ENCODE assay signal across 8 mouse cellular contexts in genomic region chr12:4906476-4906875, GRCm38 (mm10). TPM values are rescaled to one million over a fixed set of nuclear protein-coding genes. Genes with fewer than 3 reads are reported as not detected.
DNase-seq lines count a peak whose midpoint lies in the region; ATAC-seq and TF ChIP-seq lines count a peak whose summit lies in the region.

No protein-coding gene starts in this region.

- H3K4me2 ChIP-seq in forebrain, embryonic 13.5 days, result peak overlapping the region; percentile 78
- peak overlapping the region; percentile 82 for H3K4me2 ChIP-seq in liver, embryonic 13.5 days

- no peak for TF ChIP-seq CTCF in gastrocnemius, adult 2 months (IDR thresholded peaks at IDR 0.05)

- intact Hi-C loops in gastrocnemius, adult 2 months (cut with DNase I), result no loop called here

- peak overlapping the region; percentile 100 for H3K27ac ChIP-seq in gastrocnemius, adult 2 months
- H3K27ac ChIP-seq in forebrain, embryonic 13.5 days, result no peak overlapping the region
- peak overlapping the region; percentile 97 for H3K27ac ChIP-seq in liver, embryonic 13.5 days

- H3K36me3 ChIP-seq in forebrain, embryonic 13.5 days (ENCODE audit: poor library complexity, severe bottlenecking), result peaks cover 4% of the 10 kb centered on the region; the same call in 1 of the 2 replicates
- H3K36me3 ChIP-seq in liver, embryonic 13.5 days, result peaks cover 21% of the 10 kb centered on the region

- no peak for DNase-seq in gastrocnemius, adult 2 months
- DNase-seq in gastrocnemius, adult 8-10 months (ENCODE audit: low spot score in 2 of 2), result no peak
- DNase-seq in 3T3-L1 (ENCODE audit: low read depth, low spot score), result peak; percentile 14
- DNase-seq in liver, embryonic 13.5 days, result no peak
- DNase-seq in adrenal gland, postnatal 10 days, result no peak
- no peak for DNase-seq in spleen, postnatal 10 days (ENCODE audit: low spot score in 2 of 2)
- no peak for DNase-seq in kidney, adult 8-10 months

- WGBS in forebrain, embryonic 13.5 days, result 61% methylated on average over 7 of the region's 7 CpGs
- 13% methylated on average over 7 of the region's 7 CpGs for WGBS in liver, embryonic 13.5 days (ENCODE audit: insufficient replicate concordance)

- no peaks in the 10 kb centered on the region for H3K27me3 ChIP-seq in forebrain, embryonic 13.5 days
- H3K27me3 ChIP-seq in liver, embryonic 13.5 days, result no peaks in the 10 kb centered on the region

- H3K9ac ChIP-seq in forebrain, embryonic 13.5 days, result peak overlapping the region; percentile 86
- peak overlapping the region; percentile 97 for H3K9ac ChIP-seq in liver, embryonic 13.5 days

- ATAC-seq in forebrain, embryonic 13.5 days, result no peak
- ATAC-seq in liver, embryonic 13.5 days (ENCODE audit: low read depth), result no peak

- no peaks in the 10 kb centered on the region for H3K9me3 ChIP-seq in forebrain, embryonic 13.5 days (replicated peaks)
- no peaks in the 10 kb centered on the region for H3K9me3 ChIP-seq in liver, embryonic 13.5 days (replicated peaks)

- H3K4me1 ChIP-seq in forebrain, embryonic 13.5 days, result peaks cover 3% of the 10 kb centered on the region; the same call in 1 of the 2 replicates
- H3K4me1 ChIP-seq in liver, embryonic 13.5 days (replicated peaks), result peaks cover 33% of the 10 kb centered on the region

- peak overlapping the region; percentile 83 for H3K4me3 ChIP-seq in gastrocnemius, adult 2 months
- H3K4me3 ChIP-seq in forebrain, embryonic 13.5 days, result peak overlapping the region; percentile 69
- peak overlapping the region; percentile 89 for H3K4me3 ChIP-seq in liver, embryonic 13.5 days (replicated peaks)

RNA-seq across cellular contexts. Expression of gene Ubxn2a, which starts 1.0 kb away (rescaled TPM):
- 100 to 1,000 TPM; 128 to 133 TPM for total RNA-seq in gastrocnemius, adult 2 months (2021)
- total RNA-seq in gastrocnemius, adult 8-10 months (2022), result 100 to 1,000 TPM; 142 to 163 (median 146) TPM
- 44.6 and 47.2 TPM in 2 replicates for polyA plus RNA-seq in forebrain, embryonic 13.5 days (2015; fragmentation: Nextera tagmentation; extraction: Ambion mirVana)
- polyA plus RNA-seq in liver, embryonic 13.5 days (2015; fragmentation: Nextera tagmentation; extraction: Ambion mirVana), result 35.8 and 45.1 TPM in 2 replicates
- total RNA-seq in adrenal gland, postnatal 10 days (2021), result 10 to 100 TPM; 31.8 to 32.7 TPM

RNA-seq across cellular contexts. Expression of gene Atad2b, which starts 10.7 kb away (rescaled TPM):
- 10 to 100 TPM; 15.0 to 16.6 TPM for total RNA-seq in gastrocnemius, adult 2 months (2021)
- total RNA-seq in gastrocnemius, adult 8-10 months (2022), result 10 to 100 TPM; 10.0 to 11.2 (median 10.6) TPM
- 14.5 and 14.7 TPM in 2 replicates for polyA plus RNA-seq in forebrain, embryonic 13.5 days (2015; fragmentation: Nextera tagmentation; extraction: Ambion mirVana)
- polyA plus RNA-seq in liver, embryonic 13.5 days (2015; fragmentation: Nextera tagmentation; extraction: Ambion mirVana), result 4.9 and 5.1 TPM in 2 replicates
- 10 to 100 TPM; 27.3 to 34.4 TPM for total RNA-seq in adrenal gland, postnatal 10 days (2021)

RNA-seq across cellular contexts. Expression of gene Mfsd2b, which starts 32.3 kb away (rescaled TPM):
- under 1 TPM; 0.33 to 0.46 TPM for total RNA-seq in gastrocnemius, adult 2 months (2021)
- under 1 TPM; 0.25 to 0.48 (median 0.38) TPM for total RNA-seq in gastrocnemius, adult 8-10 months (2022)
- 0.97 and 1.3 TPM in 2 replicates for polyA plus RNA-seq in forebrain, embryonic 13.5 days (2015; fragmentation: Nextera tagmentation; extraction: Ambion mirVana)
- polyA plus RNA-seq in liver, embryonic 13.5 days (2015; fragmentation: Nextera tagmentation; extraction: Ambion mirVana), result 61.2 and 64.9 TPM in 2 replicates
- total RNA-seq in adrenal gland, postnatal 10 days (2021), result 1 to 10 TPM; 2.3 to 4.6 TPM
